Mouse (Mus musculus) liver, embryonic 11.5 days (tissue): Measurements from ENCODE around the gene Akap8. TPM values are rescaled to one million over a fixed set of nuclear protein-coding genes. Genes with fewer than 3 reads are reported as not detected.

Experiments
- ATAC-seq: fragments of 200-750 bp; cut with Nextera tagmentation; replicated peaks from 2 replicates; pipeline ENCODE4 v1.8.0; 2017; ENCODE audit warnings: moderate number of reproducible peaks, mild to moderate bottlenecking, moderate TSS enrichment, moderate library complexity; ENCODE audit not compliant: low FRiP score
- DNase-seq: peaks from one replicate; pipeline ENCODE4 v3.0.0-alpha.2; 2017; ENCODE audit warnings: low spot score
- H3K27ac ChIP-seq: fragments of 300-500 bp; sonication (generic); 2 replicates; pipeline ENCODE4 v1.5.1; 2014; ENCODE audit warnings: mild to moderate bottlenecking, low read depth, low read length, control low read depth
- H3K27me3 ChIP-seq: fragments of 300-500 bp; sonication (generic); replicated peaks from 2 replicates; pipeline ENCODE4 v1.6.1; 2014; ENCODE audit warnings: low read length, mixed read lengths; ENCODE audit not compliant: control insufficient read depth, insufficient read depth
- H3K36me3 ChIP-seq: fragments of 300-500 bp; sonication (generic); 2 replicates; pipeline ENCODE4 v1.6.1; 2014; ENCODE audit warnings: mild to moderate bottlenecking, low read length, moderate library complexity, mixed read lengths; ENCODE audit not compliant: control insufficient read depth, insufficient read depth
- H3K4me1 ChIP-seq: fragments of 300-500 bp; sonication (generic); replicated peaks from 2 replicates; pipeline ENCODE4 v1.6.1; 2014; ENCODE audit warnings: low read length, mixed read lengths; ENCODE audit not compliant: control insufficient read depth, insufficient read depth
- H3K4me2 ChIP-seq: fragments of 300-500 bp; sonication (generic); 2 replicates; pipeline ENCODE4 v1.6.1; 2014; ENCODE audit warnings: mild to moderate bottlenecking, control low read depth, moderate library complexity
- H3K4me3 ChIP-seq: fragments of 300-500 bp; sonication (generic); 2 replicates; pipeline ENCODE4 v1.5.1; 2014; ENCODE audit warnings: low read depth, low read length, control low read depth
- H3K9ac ChIP-seq: fragments of 300-500 bp; sonication (generic); 2 replicates; pipeline ENCODE4 v1.6.1; 2014; ENCODE audit warnings: low read depth, low read length, control low read depth
- H3K9me3 ChIP-seq: fragments of 300-500 bp; sonication (generic); 2 replicates; pipeline ENCODE4 v1.6.1; 2016; ENCODE audit warnings: low read length, inconsistent platforms, mixed read lengths; ENCODE audit not compliant: control insufficient read depth
- WGBS: fragments of 180-500 bp; shearing (Covaris S2); extraction: QIAGEN DNeasy Blood & Tissue Kit; methylation state at CpG from one replicate; pipeline ENCODE4 v1.1.7; 2014; 5-methylcytosine and 5-hydroxymethylcytosine counted together
- polyA plus RNA-seq: library from polyadenylated mRNA; unstranded; fragments of >200 nt; fragmentation: Nextera tagmentation; extraction: Ambion mirVana; gene quantifications from 2 replicates; pipeline ENCODE4 v1.2.1, GENCODE M21; 2014

Akap8 gene
- polyA plus RNA-seq, 1 experiment from 2014 or later = 60.9 TPM

DNA sequence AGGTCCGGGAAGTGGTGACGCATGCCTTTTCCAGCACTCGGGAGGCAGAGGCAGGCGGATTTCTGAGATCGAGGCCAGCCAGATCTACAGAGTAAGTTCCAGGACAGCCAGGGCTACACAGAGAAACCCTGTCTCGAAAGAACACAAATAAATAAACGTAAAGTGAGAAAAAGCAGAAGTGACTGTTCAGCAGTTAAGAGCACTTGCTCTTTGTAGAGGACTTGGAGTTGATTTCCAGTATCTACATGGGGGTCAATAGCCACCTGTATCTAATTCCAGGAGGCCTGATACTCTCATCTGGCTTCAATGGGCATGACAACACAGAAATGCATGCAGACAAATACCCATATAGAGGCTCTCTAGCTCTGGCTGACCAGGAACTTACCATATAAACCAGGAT, 51.9 kb downstream of the Akap8 start:
- Histone ChIP-seq H3K4me1 (peaks cover 17% of the 10 kb centered on the region), H3K9ac (no peak overlapping the region), H3K4me2 (no peak overlapping the region), H3K4me3 (no peak overlapping the region), H3K9me3 (no peaks in the 10 kb centered on the region), H3K27me3 (no peaks in the 10 kb centered on the region), H3K36me3 (peaks cover 3% of the 10 kb centered on the region; the same call in 1 of the 2 replicates), H3K27ac (no peak overlapping the region)
- no peak for DNase-seq
- WGBS = 79% methylated on average over 7 of the region's 7 CpGs
- ATAC-seq = no peak

DNA sequence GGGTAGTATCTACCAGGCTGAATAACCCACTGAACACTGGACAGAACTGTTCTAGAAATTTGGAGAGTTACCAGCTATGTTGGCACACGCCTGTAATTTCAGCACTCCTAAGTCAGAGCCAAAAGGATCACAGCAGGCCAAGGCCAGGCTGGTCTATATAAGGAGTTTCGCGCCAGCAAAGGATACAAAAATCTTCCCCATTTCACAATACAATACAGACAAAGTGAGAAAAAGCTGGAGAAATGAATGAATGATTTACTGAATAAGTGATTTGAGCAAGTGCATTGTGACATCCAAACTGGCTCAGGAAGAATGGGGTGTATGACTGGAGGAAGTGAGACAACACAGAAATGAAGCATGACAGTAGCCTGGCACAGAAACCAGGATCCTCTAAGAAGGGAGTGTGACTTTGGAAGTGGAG, 52.5 kb downstream of the Akap8 start:
- H3K4me3 ChIP-seq = no peak overlapping the region
- H3K9ac ChIP-seq = no peak overlapping the region
- peaks cover 3% of the 10 kb centered on the region; the same call in 1 of the 2 replicates for H3K36me3 ChIP-seq
- peaks cover 17% of the 10 kb centered on the region for H3K4me1 ChIP-seq
- no peak overlapping the region for H3K4me2 ChIP-seq
- H3K27ac ChIP-seq = no peak overlapping the region
- DNase-seq = no peak
- WGBS = 91% methylated on average over 3 of the region's 3 CpGs
- H3K9me3 ChIP-seq = no peaks in the 10 kb centered on the region
- ATAC-seq = no peak
- no peaks in the 10 kb centered on the region for H3K27me3 ChIP-seq

DNA sequence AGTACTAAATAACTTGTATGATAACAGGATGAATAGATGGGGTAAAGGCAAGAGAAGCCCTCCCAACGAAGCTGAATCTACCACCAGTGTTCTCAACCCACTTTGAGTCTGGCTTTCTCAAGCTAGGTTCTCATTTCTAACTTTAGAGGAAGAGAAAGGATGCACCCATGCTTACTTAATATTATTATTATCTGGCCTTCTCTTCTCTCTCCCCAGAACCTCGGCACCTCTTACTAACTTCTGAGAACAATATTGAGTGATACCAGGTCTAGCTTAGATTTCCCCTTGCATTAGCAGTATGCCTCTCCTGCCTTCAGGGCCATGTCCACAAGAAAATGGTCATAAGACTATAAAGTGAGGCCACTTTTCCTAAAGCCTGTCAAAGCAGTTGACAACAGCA, 52.9 kb downstream of the Akap8 start:
- Histone ChIP-seq H3K4me3 (no peak overlapping the region), H3K9me3 (no peaks in the 10 kb centered on the region), H3K27me3 (no peaks in the 10 kb centered on the region), H3K27ac (no peak overlapping the region), H3K9ac (no peak overlapping the region), H3K36me3 (peaks cover 2% of the 10 kb centered on the region; the same call in 1 of the 2 replicates), H3K4me1 (peaks cover 17% of the 10 kb centered on the region), H3K4me2 (no peak overlapping the region)
- no peak for ATAC-seq
- no peak for DNase-seq
- WGBS = 66% methylated on average over 2 of the region's 2 CpGs

GRCm38 (mm10) chr17:32267617-32268016, 53.4 kb downstream of the Akap8 start:
- Histone ChIP-seq H3K27ac (no peak overlapping the region), H3K36me3 (no peaks in the 10 kb centered on the region; the same call in 1 of the 2 replicates), H3K4me3 (no peak overlapping the region), H3K9ac (no peak overlapping the region), H3K4me1 (peaks cover 20% of the 10 kb centered on the region), H3K27me3 (no peaks in the 10 kb centered on the region), H3K4me2 (no peak overlapping the region), H3K9me3 (no peaks in the 10 kb centered on the region)
- DNase-seq = no peak
- no peak for ATAC-seq
- WGBS = 45% methylated on average over 1 of the region's 1 CpGs

GRCm38 (mm10) chr17:32263672-32264071, 57.4 kb downstream of the Akap8 start:
- ATAC-seq (no peak), DNase-seq (no peak)
- Histone ChIP-seq H3K4me1 (peaks cover 20% of the 10 kb centered on the region), H3K36me3 (no peaks in the 10 kb centered on the region; the same call in 1 of the 2 replicates), H3K4me2 (no peak overlapping the region), H3K9me3 (no peaks in the 10 kb centered on the region), H3K4me3 (no peak overlapping the region), H3K9ac (no peak overlapping the region), H3K27me3 (no peaks in the 10 kb centered on the region), H3K27ac (no peak overlapping the region)
- WGBS = 96% methylated on average over 2 of the region's 2 CpGs

GRCm38 (mm10) chr17:32262831-32263559, 58.0 kb downstream of the Akap8 start:
- Histone ChIP-seq H3K4me2 (no peak overlapping the region), H3K9ac (no peak overlapping the region), H3K36me3 (no peaks in the 10 kb centered on the region; the same call in 1 of the 2 replicates), H3K4me1 (peaks cover 22% of the 10 kb centered on the region), H3K4me3 (no peak overlapping the region), H3K27me3 (no peaks in the 10 kb centered on the region), H3K9me3 (no peaks in the 10 kb centered on the region), H3K27ac (no peak overlapping the region)
- DNase-seq (no peak), ATAC-seq (no peak)
- 89% methylated on average over 8 of the region's 8 CpGs for WGBS

- no peak for ATAC-seq
- no peak overlapping the region for H3K9ac ChIP-seq
- H3K9me3 ChIP-seq = no peaks in the 10 kb centered on the region
- H3K4me3 ChIP-seq = no peak overlapping the region
- no peak overlapping the region for H3K27ac ChIP-seq
- peaks cover 34% of the 10 kb centered on the region for H3K4me1 ChIP-seq
- no peaks in the 10 kb centered on the region; the same call in 1 of the 2 replicates for H3K36me3 ChIP-seq
- no peaks in the 10 kb centered on the region for H3K27me3 ChIP-seq
- no peak for DNase-seq
- WGBS = 72% methylated on average over 2 of the region's 2 CpGs
- H3K4me2 ChIP-seq = peak overlapping the region; percentile 55; the same call in 1 of the 2 replicates
These were observed 62.2 kb downstream of the Akap8 start for GRCm38 (mm10) chr17:32258869-32259268.

DNA sequence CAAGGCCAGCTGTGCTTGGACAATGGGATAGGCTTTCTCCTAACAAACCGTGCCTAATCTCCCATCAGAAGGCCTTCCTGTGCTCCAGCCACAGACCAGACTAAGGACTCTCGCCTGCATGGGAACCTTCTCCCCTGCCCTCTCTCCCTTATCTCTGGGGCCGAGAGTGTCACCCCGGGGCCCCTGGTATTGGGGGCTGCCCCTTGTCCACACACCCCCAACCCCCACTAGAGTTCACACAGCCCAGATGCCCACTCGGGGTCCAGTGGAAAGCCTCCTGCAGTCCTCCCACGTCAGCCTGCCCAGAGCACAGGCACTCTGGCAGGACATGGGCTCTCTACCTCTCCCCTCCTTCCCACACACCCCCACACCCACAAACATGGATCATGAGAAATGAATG, 63.1 kb downstream of the Akap8 start:
- DNase-seq = no peak
- 15% methylated on average over 6 of the region's 6 CpGs for WGBS
- H3K4me3 ChIP-seq = no peak overlapping the region
- ATAC-seq = peak; percentile 60
- no peaks in the 10 kb centered on the region; the same call in 1 of the 2 replicates for H3K36me3 ChIP-seq
- H3K9me3 ChIP-seq = no peaks in the 10 kb centered on the region
- peak overlapping the region; percentile 55; the same call in 1 of the 2 replicates for H3K27ac ChIP-seq
- peak overlapping the region; percentile 55 for H3K4me2 ChIP-seq
- no peak overlapping the region for H3K9ac ChIP-seq
- H3K27me3 ChIP-seq = no peaks in the 10 kb centered on the region
- H3K4me1 ChIP-seq = peaks cover 34% of the 10 kb centered on the region

GRCm38 (mm10) chr17:32257452-32257851, 63.6 kb downstream of the Akap8 start:
- H3K4me3 ChIP-seq = no peak overlapping the region
- peaks cover 30% of the 10 kb centered on the region for H3K4me1 ChIP-seq
- H3K36me3 ChIP-seq = no peaks in the 10 kb centered on the region; the same call in 1 of the 2 replicates
- DNase-seq = no peak
- H3K9me3 ChIP-seq = no peaks in the 10 kb centered on the region
- 60% methylated on average over 2 of the region's 2 CpGs for WGBS
- no peaks in the 10 kb centered on the region for H3K27me3 ChIP-seq
- H3K9ac ChIP-seq = no peak overlapping the region
- ATAC-seq = peak; percentile 44; the same call in 1 of the 2 replicates
- 0 out of 2 replicates have a peak overlapping the region, but pooled peaks have one; percentile 16 for H3K27ac ChIP-seq
- H3K4me2 ChIP-seq = peak overlapping the region; percentile 55; the same call in 1 of the 2 replicates
